Mouse (Mus musculus): ENCODE data around the gene Gdf1.

GRCm38 (mm10) chr8:70373397-70374317, 44.0 kb downstream of the Gdf1 start, which contains the start of gene Comp:
- TF ChIP-seq CTCF (IDR thresholded peaks at IDR 0.05; ENCODE audit: low read depth) = no peak
- TF ChIP-seq EP300 (IDR thresholded peaks at IDR 0.05; ENCODE audit: low read depth) = no peak
